Comparison of ENCODE assay signal across 9 mouse cellular contexts in genomic region chr11:75963730-75964475, GRCm38 (mm10). TPM values are rescaled to one million over a fixed set of nuclear protein-coding genes. Genes with fewer than 3 reads are reported as not detected.
DNase-seq lines count a peak whose midpoint lies in the region; ATAC-seq and TF ChIP-seq lines count a peak whose summit lies in the region.
"Had no signal": no experiment of that assay in that cellular context is flagged by ENCODE, and none has a peak within 500 bp of the region (broad histone marks: within the 10 kb centered on the region; RNA-seq: fewer than 3 reads in every experiment).

No protein-coding gene starts in this region.

- H3K9me3 ChIP-seq in kidney, postnatal 0 days (replicated peaks; ENCODE audit: low read length): no peaks in the 10 kb centered on the region
- no peaks in the 10 kb centered on the region for H3K9me3 ChIP-seq in hindbrain, embryonic 10.5 days
- no peaks in the 10 kb centered on the region for H3K9me3 ChIP-seq in midbrain, embryonic 16.5 days (replicated peaks; ENCODE audit: control insufficient read depth, low read length, poor library complexity, severe bottlenecking)
- no peaks in the 10 kb centered on the region for H3K9me3 ChIP-seq in heart, embryonic 11.5 days (replicated peaks; ENCODE audit: control insufficient read depth, low read length)

- no peak overlapping the region for H3K27ac ChIP-seq in kidney, postnatal 0 days
- peak overlapping the region; percentile 87 for H3K27ac ChIP-seq in hindbrain, embryonic 10.5 days
- peak overlapping the region; percentile 70 for H3K27ac ChIP-seq in midbrain, embryonic 16.5 days (ENCODE audit: low read length)
- no peak overlapping the region for H3K27ac ChIP-seq in heart, embryonic 11.5 days (ENCODE audit: low read depth, low read length)

- peak; percentile 69 for DNase-seq in kidney, postnatal 0 days (ENCODE audit: low spot score)
- no peak for DNase-seq in kidney, postnatal 14 days
- DNase-seq in embryo, embryonic 10.5 days (ENCODE audit: low spot score): peak; percentile 89
- peak; percentile 77 for DNase-seq in hindbrain, embryonic 10.5 days (ENCODE audit: low spot score)
- no peak for DNase-seq in kidney, postnatal 10 days
- DNase-seq in urinary bladder, postnatal 10 days (ENCODE audit: low spot score): no peak
- DNase-seq: gastrocnemius, postnatal 36 days had no signal

- no peaks in the 10 kb centered on the region for H3K27me3 ChIP-seq in kidney, postnatal 0 days (ENCODE audit: insufficient read depth, low read length)
- peaks cover 55% of the 10 kb centered on the region for H3K27me3 ChIP-seq in hindbrain, embryonic 10.5 days (ENCODE audit: insufficient read depth, poor library complexity, severe bottlenecking)
- peaks cover 4% of the 10 kb centered on the region; the same call in 1 of the 2 replicates for H3K27me3 ChIP-seq in midbrain, embryonic 16.5 days (ENCODE audit: control insufficient read depth, insufficient read depth, low read depth, low read length)
- peaks cover 18% of the 10 kb centered on the region; the same call in 1 of the 2 replicates for H3K27me3 ChIP-seq in heart, embryonic 11.5 days (ENCODE audit: control insufficient read depth, insufficient read depth, low read length)

- H3K9ac ChIP-seq in kidney, postnatal 0 days (ENCODE audit: low read depth, low read length): no peak overlapping the region
- H3K9ac ChIP-seq in midbrain, embryonic 16.5 days (ENCODE audit: low read depth, low read length): peak overlapping the region; percentile 12; the same call in 1 of the 2 replicates
- no peak overlapping the region for H3K9ac ChIP-seq in heart, embryonic 11.5 days (ENCODE audit: low read depth, low read length)

- ATAC-seq in kidney, postnatal 0 days (replicated peaks; ENCODE audit: low FRiP score, low read depth): no peak
- peak; percentile 59; the same call in 1 of the 2 replicates for ATAC-seq in midbrain, embryonic 16.5 days
- no peak for ATAC-seq in heart, embryonic 11.5 days (replicated peaks; ENCODE audit: insufficient number of reproducible peaks, low FRiP score, low TSS enrichment)

- no peak overlapping the region for H3K4me2 ChIP-seq in kidney, postnatal 0 days (ENCODE audit: low read length)
- H3K4me2 ChIP-seq in midbrain, embryonic 16.5 days (ENCODE audit: low read length): 0 out of 2 replicates have a peak overlapping the region, but pooled peaks have one; percentile 3
- H3K4me2 ChIP-seq in heart, embryonic 11.5 days: no peak overlapping the region

- H3K36me3 ChIP-seq in kidney, postnatal 0 days (ENCODE audit: insufficient read depth, low read length): no peaks in the 10 kb centered on the region
- no peaks in the 10 kb centered on the region for H3K36me3 ChIP-seq in hindbrain, embryonic 10.5 days
- H3K36me3 ChIP-seq in midbrain, embryonic 16.5 days (ENCODE audit: control insufficient read depth, insufficient read depth, low read length): no peaks in the 10 kb centered on the region
- H3K36me3 ChIP-seq in heart, embryonic 11.5 days (ENCODE audit: control insufficient read depth, insufficient read depth, low read length): no peaks in the 10 kb centered on the region

- 42% methylated on average over 11 of the region's 11 CpGs for WGBS in kidney, postnatal 0 days
- 9% methylated on average over 11 of the region's 11 CpGs for WGBS in hindbrain, embryonic 10.5 days
- WGBS in midbrain, embryonic 16.5 days: 12% methylated on average over 11 of the region's 11 CpGs
- WGBS in heart, embryonic 11.5 days (ENCODE audit: insufficient replicate concordance): 24% methylated on average over 11 of the region's 11 CpGs

- no peak overlapping the region for H3K4me3 ChIP-seq in kidney, postnatal 0 days (replicated peaks; ENCODE audit: low read depth, low read length)
- H3K4me3 ChIP-seq in hindbrain, embryonic 10.5 days: peak overlapping the region; percentile 14; the same call in 1 of the 2 replicates
- no peak overlapping the region for H3K4me3 ChIP-seq in midbrain, embryonic 16.5 days (ENCODE audit: low read depth, low read length)
- no peak overlapping the region for H3K4me3 ChIP-seq in heart, embryonic 11.5 days (ENCODE audit: low read depth, low read length)

- TF ChIP-seq CTCF in kidney, postnatal 0 days (IDR thresholded peaks at IDR 0.05; ENCODE audit: low read depth): no peak

- peaks cover 7% of the 10 kb centered on the region for H3K4me1 ChIP-seq in kidney, postnatal 0 days (replicated peaks; ENCODE audit: insufficient read depth, low read length)
- peaks cover 69% of the 10 kb centered on the region for H3K4me1 ChIP-seq in hindbrain, embryonic 10.5 days (replicated peaks)
- H3K4me1 ChIP-seq in midbrain, embryonic 16.5 days (ENCODE audit: control insufficient read depth, insufficient read depth, low read length): peaks cover 35% of the 10 kb centered on the region
- peaks cover 13% of the 10 kb centered on the region for H3K4me1 ChIP-seq in heart, embryonic 11.5 days (ENCODE audit: control insufficient read depth, insufficient read depth, low read length)

RNA-seq across cellular contexts. Expression of gene Rph3al, which starts 25.7 kb away (rescaled TPM):
- 14.5 and 15.4 TPM in 2 replicates for polyA plus RNA-seq in kidney, postnatal 0 days (2015; fragmentation: Nextera tagmentation; extraction: Ambion mirVana)
- polyA plus RNA-seq in hindbrain, embryonic 10.5 days (2016; fragmentation: Nextera tagmentation; extraction: Ambion mirVana): 2.1 and 2.4 TPM in 2 replicates
- polyA plus RNA-seq in midbrain, embryonic 16.5 days (2015; fragmentation: Nextera tagmentation; extraction: Ambion mirVana): 3.4 and 4.9 TPM in 2 replicates
- polyA plus RNA-seq in heart, embryonic 11.5 days (2014; fragmentation: Nextera tagmentation; extraction: Ambion mirVana): 4.1 and 5.1 TPM in 2 replicates

RNA-seq across cellular contexts. Expression of gene 1700016K19Rik, which starts 35.8 kb away (rescaled TPM):
- 0.38 and 0.50 TPM in 2 replicates for polyA plus RNA-seq in kidney, postnatal 0 days (2015; fragmentation: Nextera tagmentation; extraction: Ambion mirVana)
- 1.4 and 3.8 TPM in 2 replicates for polyA plus RNA-seq in hindbrain, embryonic 10.5 days (2016; fragmentation: Nextera tagmentation; extraction: Ambion mirVana)
- 6.0 and 7.0 TPM in 2 replicates for polyA plus RNA-seq in midbrain, embryonic 16.5 days (2015; fragmentation: Nextera tagmentation; extraction: Ambion mirVana)
- polyA plus RNA-seq in heart, embryonic 11.5 days (2014; fragmentation: Nextera tagmentation; extraction: Ambion mirVana): not detected in 2 replicates

Comparison
In these comparisons a context has a peak if more than half of its experiments do, and no peak if none do; other contexts are left out.
1. DNase-seq: peak in kidney, postnatal 0 days (single experiment), embryo, embryonic 10.5 days (single experiment) and hindbrain, embryonic 10.5 days (single experiment); none in kidney, postnatal 14 days (single experiment), kidney, postnatal 10 days (single experiment) and urinary bladder, postnatal 10 days (single experiment).
2. H3K27ac ChIP-seq: peak in hindbrain, embryonic 10.5 days (single experiment) and midbrain, embryonic 16.5 days (single experiment); none in kidney, postnatal 0 days (single experiment) and heart, embryonic 11.5 days (single experiment).